Mouse (Mus musculus): ENCODE data around the gene Atp6v0a2. TPM values are rescaled to one million over a fixed set of nuclear protein-coding genes. Genes with fewer than 3 reads are reported as not detected.

Atp6v0a2 gene
- total RNA-seq, 2 experiments from 2014 or later, result 77.5 to 90.9 TPM

Other genes starting within 250 kb of the Atp6v0a2 start
- gene Sbno1, start 202.6 kb upstream of the Atp6v0a2 start, total RNA-seq (2021), result 10 to 100 TPM; 93.2 to 93.4 TPM
- gene Kmt5a, start 188.6 kb upstream of the Atp6v0a2 start, total RNA-seq (2021), result 100 to 1,000 TPM; 141 to 218 TPM
- gene Rilpl2, start 150.2 kb upstream of the Atp6v0a2 start, total RNA-seq (2021), result 10 to 100 TPM; 22.3 TPM
- gene Snrnp35, start 145.4 kb upstream of the Atp6v0a2 start, total RNA-seq (2021), result 10 to 100 TPM; 20.8 to 21.9 TPM
- gene Rilpl1, start 97.2 kb upstream of the Atp6v0a2 start, total RNA-seq (2021), result 10 to 100 TPM; 13.1 to 17.6 TPM
- gene Tmed2, start 87.9 kb upstream of the Atp6v0a2 start, total RNA-seq (2021), result 100 to 1,000 TPM; 214 to 218 TPM
- gene Ddx55, start 75.7 kb upstream of the Atp6v0a2 start, total RNA-seq (2021), result 10 to 100 TPM; 13.2 to 15.3 TPM
- 10 to 100 TPM; 40.0 to 45.5 TPM for gene Eif2b1, start 49.4 kb upstream of the Atp6v0a2 start, total RNA-seq (2021)
- gene Gtf2h3, start 49.4 kb upstream of the Atp6v0a2 start, total RNA-seq (2021), result 10 to 100 TPM; 32.2 to 36.2 TPM
- 1 to 10 TPM; 1.7 to 1.8 TPM for gene Dnah10, start 96.5 kb downstream of the Atp6v0a2 start, total RNA-seq (2021)
- gene Ccdc92, start 233.8 kb downstream of the Atp6v0a2 start, total RNA-seq (2021), result 1 to 10 TPM; 6.4 to 8.4 TPM
- gene Zfp664, start 234.1 kb downstream of the Atp6v0a2 start, total RNA-seq (2021), result 10 to 100 TPM; 52.4 to 60.3 TPM

Measured in adrenal gland, adult 18-20 months (tissue).